Mouse (Mus musculus) adrenal gland, adult 2 months (tissue): ENCODE measurements around the gene Pdzph1. TPM values are rescaled to one million over a fixed set of nuclear protein-coding genes. Genes with fewer than 3 reads are reported as not detected.

Experiments
- DNase-seq: peaks from one replicate; pipeline ENCODE4 v3.0.0; 2021
- polyA plus RNA-seq: library from polyadenylated mRNA; depleted of rRNA; stranded (reverse); fragments of >200 nt; gene quantifications from 2 replicates; pipeline ENCODE4 v1.2.3, GENCODE M21; 2012; rRNA removed
- total RNA-seq, 2 experiments: library from RNA; stranded (reverse); gene quantifications; 2 replicates each; pipeline ENCODE4 v1.2.3; 2021

Pdzph1 gene
- total and polyA plus RNA-seq, 3 experiments, result 0.14 TPM; not detected in 2

DNA sequence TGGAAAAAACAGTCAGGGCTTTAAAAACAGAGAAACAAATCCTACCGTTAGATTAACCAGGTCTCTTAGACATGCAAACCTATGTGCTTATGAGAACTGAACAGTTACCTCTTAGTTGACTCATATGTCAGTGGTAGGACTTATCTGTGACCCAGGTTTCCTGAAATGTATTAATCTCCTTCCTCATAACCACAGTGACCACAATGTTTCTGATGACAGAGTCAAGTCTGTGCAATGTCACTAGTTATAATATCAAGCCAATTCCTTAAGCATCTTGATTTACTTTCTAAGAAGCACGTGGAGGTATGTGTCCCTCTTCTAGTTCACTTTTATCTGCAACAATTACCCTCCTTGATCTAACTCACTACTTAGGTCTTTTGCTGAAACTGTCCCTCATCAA is 68.4 kb downstream of the Pdzph1 start:
- DNase-seq, result no peak

DNA sequence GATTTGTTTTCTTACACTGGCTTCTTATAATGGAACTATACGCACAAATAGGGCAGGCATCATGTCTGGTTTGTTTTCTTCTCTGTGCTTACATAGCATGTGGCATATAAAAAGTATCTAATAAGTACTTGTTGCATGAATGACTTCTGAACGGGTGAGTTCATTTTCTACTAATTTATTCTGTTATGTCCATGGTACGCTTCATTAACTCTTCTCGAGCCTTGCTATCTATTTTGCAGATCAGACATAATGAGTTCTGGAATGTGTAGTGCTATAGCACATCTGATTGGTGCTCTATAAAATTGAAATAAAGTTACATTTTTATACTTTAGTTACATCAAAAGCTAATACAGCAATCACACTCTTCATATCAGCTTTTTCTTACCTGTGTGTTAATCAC is 71.2 kb downstream of the Pdzph1 start:
- DNase-seq, result no peak

DNA sequence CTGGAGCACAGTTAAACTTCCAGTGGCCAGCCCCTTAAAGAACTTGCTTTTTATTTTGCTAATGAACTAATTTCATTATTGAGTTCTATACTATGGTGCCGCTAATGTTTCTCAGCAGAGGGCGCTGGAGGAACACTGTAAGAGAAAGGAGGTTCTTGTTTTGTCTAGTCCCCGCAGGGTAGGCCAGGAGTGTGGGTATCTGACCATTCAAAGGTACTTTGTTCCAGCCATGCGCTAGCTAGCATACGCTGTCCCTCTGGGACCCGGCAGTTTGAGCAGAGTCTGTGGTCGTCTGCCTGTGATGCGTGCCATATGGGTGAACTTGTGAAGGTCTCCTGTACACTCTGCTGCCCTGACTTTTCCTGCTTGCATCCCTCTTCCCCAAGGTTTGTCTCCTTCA is 72.1 kb downstream of the Pdzph1 start:
- peak; percentile 53 for DNase-seq

DNA sequence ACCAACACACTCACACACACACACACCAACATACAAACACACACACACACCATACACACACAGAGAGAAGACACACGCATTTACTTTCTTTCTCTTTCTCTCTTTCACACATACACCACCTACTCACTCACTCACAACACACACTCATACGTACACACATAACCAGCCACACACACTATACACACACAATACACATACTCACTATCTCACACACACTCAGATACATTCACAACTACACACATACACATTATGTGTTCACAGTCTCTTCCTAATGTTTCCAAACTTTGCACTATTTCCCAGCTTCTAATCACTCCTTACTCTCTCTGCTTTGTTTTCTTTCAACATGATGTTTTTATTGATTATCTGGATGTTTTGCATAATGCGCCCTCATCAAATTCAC is 72.6 kb downstream of the Pdzph1 start:
- no peak for DNase-seq

DNA sequence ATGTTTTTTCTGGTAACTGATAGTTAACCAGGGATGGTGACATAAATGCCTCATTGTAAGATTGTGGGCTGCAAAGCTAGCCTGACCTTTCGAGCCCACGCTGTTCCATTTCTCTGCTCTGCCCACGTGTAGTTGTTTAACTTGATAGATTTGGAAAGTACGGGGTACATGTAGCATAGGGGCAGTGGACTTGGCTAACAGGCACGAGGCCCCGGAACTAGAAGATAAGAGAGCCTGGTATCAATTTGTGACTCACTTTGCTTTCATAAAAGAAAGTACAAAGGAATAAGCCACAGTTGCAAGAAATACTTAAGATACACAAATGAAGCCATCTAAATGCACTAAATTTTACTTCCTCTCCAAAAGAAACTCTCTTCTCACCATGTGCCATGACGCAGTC is 79.6 kb downstream of the Pdzph1 start:
- no peak for DNase-seq

DNA sequence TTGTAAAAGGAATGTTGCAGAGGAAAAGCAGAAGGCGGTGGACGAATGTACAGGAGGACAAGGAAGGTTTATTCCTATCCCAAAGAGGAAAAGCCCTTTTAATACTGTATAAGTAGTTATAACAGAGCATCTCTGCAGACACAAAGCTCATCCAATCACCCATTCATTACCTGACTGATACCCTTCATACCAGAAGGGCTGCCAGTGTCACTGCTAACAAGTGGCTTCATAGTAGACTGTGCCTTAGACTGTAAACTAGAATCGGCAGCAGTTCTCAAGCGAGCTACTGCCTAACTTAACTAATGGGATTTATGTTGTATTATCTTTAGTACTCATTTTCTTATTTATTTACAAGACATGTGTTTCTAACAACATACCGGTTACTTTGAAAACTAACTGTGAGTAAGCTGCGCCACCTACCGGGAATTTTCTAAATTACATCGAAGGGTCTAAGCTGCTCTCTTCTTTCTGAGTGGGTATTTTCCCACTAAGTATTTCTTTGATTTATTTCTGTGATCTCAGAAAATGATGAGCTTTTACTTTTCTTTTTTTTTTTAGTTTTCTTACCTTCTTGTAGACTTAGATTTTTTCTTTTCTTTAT is 82.0 kb downstream of the Pdzph1 start:
- peak; percentile 42 for DNase-seq

DNA sequence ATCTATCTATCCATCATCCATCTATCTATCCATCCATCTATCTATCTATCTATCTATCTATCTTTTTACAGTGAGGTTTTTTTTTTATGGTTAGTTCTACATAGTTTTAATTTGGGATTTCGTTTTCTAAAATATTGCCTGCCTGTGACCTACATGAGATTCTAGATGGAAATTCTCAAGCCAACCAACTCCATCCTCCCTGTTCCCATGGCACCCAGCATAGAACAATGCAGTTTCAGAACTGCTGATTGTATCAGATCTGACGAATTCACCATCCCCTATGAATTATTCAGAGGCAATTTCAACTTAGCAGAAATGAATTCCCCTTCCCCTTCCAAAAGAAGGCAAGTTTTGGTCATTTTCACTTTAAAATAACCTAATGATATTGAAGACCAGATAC is 85.2 kb downstream of the Pdzph1 start:
- DNase-seq, result no peak

DNA sequence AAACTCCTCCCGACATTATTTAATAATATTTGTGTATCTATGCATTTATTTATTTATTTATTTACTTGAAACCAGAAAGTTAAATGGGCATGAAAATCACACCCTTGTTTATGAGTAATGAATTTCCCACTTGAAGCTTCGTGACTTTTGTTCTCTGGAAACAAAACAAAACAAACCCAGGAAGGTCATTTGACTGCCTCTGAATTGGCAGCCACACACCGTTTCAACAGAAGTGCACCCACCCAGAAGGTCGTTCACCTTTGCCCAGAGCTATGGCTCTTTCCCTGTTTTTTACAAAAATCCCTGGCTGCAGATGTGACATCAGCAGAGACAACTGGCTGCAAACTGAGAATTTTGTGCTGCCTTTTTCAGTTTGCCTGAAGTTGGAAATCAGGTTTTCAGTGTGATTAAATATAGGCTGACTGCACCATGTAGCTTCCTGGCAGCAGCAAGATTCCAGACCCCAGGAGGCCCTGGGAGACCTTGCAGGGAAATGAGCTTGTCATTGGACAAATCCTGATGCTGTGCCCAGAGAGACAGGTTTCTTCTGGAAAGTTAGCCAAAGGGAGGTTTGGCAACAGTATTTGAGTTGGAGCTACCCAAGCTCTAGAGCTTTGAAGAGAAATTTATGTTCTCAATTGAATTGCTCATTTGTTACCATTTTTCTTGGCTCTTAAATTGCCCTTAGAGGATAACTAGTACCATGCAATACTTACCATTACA is 99.5 kb downstream of the Pdzph1 start:
- no peak for DNase-seq

DNA sequence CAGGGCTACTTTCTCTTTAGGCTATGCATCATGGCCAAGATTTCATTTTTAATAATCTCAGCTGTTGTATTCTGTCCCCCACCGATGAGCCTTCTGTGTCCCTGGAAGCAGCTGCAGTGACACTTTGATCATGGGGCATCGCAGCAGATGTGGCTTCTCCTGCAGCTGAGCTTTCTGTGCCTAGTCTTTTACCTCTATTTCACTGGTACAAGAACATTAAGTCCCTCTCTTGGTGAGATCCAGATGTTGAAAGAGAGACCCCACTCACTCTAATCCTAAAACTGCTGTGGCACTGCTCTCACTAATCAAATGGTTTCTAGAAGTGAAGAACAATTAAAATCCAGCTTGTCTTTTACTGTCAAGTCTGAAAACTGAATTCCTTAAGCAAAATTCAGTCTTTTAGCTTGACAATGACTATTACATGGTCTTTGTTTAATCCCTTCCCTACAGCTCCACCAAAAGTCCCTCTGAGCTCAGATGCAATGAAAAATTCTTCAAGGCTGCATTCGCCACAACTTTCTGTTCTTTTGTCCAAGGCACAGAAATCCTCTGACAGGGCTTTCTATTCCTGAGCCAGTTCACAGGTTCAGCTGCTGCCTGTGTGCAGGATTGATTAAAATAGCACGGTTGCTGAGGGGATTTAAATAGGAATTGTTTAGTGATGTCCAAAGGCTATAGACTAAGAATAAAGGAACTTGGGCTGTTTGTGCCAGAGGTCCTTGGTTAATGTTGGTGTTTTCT is 101.1 kb downstream of the Pdzph1 start:
- no peak for DNase-seq

DNA sequence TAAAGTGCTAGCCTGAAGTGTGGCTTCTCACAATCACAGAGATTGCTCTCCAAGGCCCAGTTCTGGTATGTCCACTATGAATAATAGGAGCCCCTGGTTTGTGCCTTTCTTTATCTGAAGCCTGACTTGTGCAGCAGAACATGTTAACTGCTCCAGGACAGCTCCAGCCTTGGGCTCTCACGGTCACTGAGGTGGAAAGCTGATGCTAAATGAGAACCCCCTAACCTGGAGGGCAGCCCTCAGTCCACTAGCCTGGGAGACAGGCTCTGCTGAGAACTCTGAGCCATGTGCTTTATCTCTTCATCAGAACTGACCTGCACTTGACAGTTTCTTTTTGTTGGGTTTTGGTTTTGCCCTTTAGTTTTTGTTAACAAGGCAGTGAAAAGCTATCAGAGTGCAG is 106.8 kb downstream of the Pdzph1 start:
- DNase-seq, result no peak

DNA sequence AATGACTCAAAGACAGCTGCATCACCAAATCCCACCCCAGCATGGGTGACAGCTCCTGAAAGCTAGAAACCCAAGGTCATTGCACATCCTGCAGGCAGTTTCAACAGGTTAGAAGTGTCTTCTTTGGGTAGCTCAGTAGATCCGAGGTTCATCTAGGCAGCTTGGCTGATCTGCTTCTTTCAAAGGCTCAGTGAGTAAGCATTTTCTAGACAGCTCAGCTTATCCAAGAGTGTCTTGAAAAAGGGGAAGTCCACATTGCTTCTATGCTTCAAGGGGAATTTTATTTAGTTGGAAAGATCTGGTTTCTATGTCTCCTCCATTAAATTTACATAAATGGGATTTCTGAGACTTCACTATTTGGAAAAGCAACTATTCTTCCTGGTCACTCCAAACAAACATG is 117.8 kb downstream of the Pdzph1 start:
- DNase-seq, result no peak

DNA sequence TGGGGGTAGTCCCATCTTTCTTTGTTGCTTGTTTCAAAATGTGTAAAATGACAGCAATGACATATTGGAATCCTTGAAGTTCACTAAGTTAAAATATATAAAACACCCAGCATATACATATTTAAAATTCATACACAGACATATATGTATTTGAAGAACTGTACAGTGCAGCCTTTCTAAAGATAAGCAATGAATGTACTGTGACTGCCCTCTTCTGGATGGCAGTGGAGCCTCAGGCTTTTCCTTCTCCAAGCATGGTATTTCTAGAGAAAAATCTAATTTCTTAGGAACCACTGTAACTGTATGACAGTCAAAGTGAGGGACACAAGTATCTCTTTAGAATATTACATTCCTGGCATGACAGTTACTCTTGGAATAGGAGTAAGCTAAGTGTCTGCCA is 120.4 kb downstream of the Pdzph1 start:
- no peak for DNase-seq

Other genes starting within 250 kb of the Pdzph1 start
- gene Nudt12, start 22.0 kb upstream of the Pdzph1 start, total RNA-seq, result 10 to 100 TPM; 55.7 to 66.4 TPM
- gene Nudt12, start 22.0 kb upstream of the Pdzph1 start, polyA plus RNA-seq, result 3.3 TPM in 2 replicates